Mouse (Mus musculus) forebrain, embryonic 14.5 days (tissue): Measurements from ENCODE around the gene Olfr963. TPM values are rescaled to one million over a fixed set of nuclear protein-coding genes. Genes with fewer than 3 reads are reported as not detected.

ENCODE experiments used
- polyA plus RNA-seq: library from polyadenylated mRNA; unstranded; fragments of >200 nt; fragmentation: Nextera tagmentation; extraction: Ambion mirVana; gene quantifications from 2 replicates; pipeline ENCODE4 v1.2.1, GENCODE M21; 2014

Olfr963 gene
- polyA plus RNA-seq, 1 experiment from 2014 or later = not detected

Other genes starting within 250 kb of the Olfr963 start
- not detected in 2 replicates for gene Olfr952, start 240.1 kb upstream of the Olfr963 start, polyA plus RNA-seq
- not detected in 2 replicates for gene Olfr954, start 210.5 kb upstream of the Olfr963 start, polyA plus RNA-seq
- not detected in 2 replicates for gene Olfr955, start 195.3 kb upstream of the Olfr963 start, polyA plus RNA-seq
- not detected in 2 replicates for gene Olfr44, start 173.2 kb upstream of the Olfr963 start, polyA plus RNA-seq
- gene Olfr957, start 151.4 kb upstream of the Olfr963 start, polyA plus RNA-seq = not detected in 2 replicates
- not detected in 2 replicates for gene Olfr958, start 113.2 kb upstream of the Olfr963 start, polyA plus RNA-seq
- gene Olfr959, start 91.6 kb upstream of the Olfr963 start, polyA plus RNA-seq = not detected in 2 replicates
- 51.5 and 68.6 TPM in 2 replicates for gene AW551984, start 62.8 kb upstream of the Olfr963 start, polyA plus RNA-seq
- not detected in 2 replicates for gene Olfr148, start 56.5 kb upstream of the Olfr963 start, polyA plus RNA-seq
- gene Olfr960, start 45.8 kb upstream of the Olfr963 start, polyA plus RNA-seq = not detected in 2 replicates
- not detected in 2 replicates for gene Olfr961, start 22.1 kb upstream of the Olfr963 start, polyA plus RNA-seq
- not detected in 2 replicates for gene Olfr149, start 39.9 kb downstream of the Olfr963 start, polyA plus RNA-seq
- not detected in 2 replicates for gene Olfr965, start 44.1 kb downstream of the Olfr963 start, polyA plus RNA-seq
- not detected in 2 replicates for gene Olfr150, start 63.8 kb downstream of the Olfr963 start, polyA plus RNA-seq
- not detected in 2 replicates for gene Olfr967, start 79.0 kb downstream of the Olfr963 start, polyA plus RNA-seq
- not detected in 2 replicates for gene Olfr968, start 116.0 kb downstream of the Olfr963 start, polyA plus RNA-seq
- not detected in 2 replicates for gene Olfr969, start 123.7 kb downstream of the Olfr963 start, polyA plus RNA-seq
- gene Olfr970, start 141.7 kb downstream of the Olfr963 start, polyA plus RNA-seq = not detected in 2 replicates
- not detected in 2 replicates for gene Olfr971, start 169.7 kb downstream of the Olfr963 start, polyA plus RNA-seq
- gene Olfr972, start 199.2 kb downstream of the Olfr963 start, polyA plus RNA-seq = not detected in 2 replicates
- gene Olfr229, start 240.1 kb downstream of the Olfr963 start, polyA plus RNA-seq = not detected in 2 replicates